Mouse (Mus musculus) adrenal gland, adult 18-20 months (tissue): ENCODE measurements around the gene Nbr1. TPM values are rescaled to one million over a fixed set of nuclear protein-coding genes. Genes with fewer than 3 reads are reported as not detected.
"Not testable (repeated sequence)": the region's sequence is repeated elsewhere in the genome, so short reads cannot be mapped to it uniquely, and the experiment has no call there.

Source experiments
- DNase-seq, 2 experiments: peaks; one replicate each; pipeline ENCODE4 v3.0.0; 2021 to 2022; ENCODE audit warnings: low spot score in 2 of 2
- total RNA-seq, 2 experiments: library from RNA; stranded (reverse); gene quantifications; 1 replicate in 1 of 2; 2 replicates in 1 of 2; pipeline ENCODE4 v1.2.3; 2021

Nbr1 gene
- total RNA-seq, 2 experiments from 2014 or later = 128 to 165 TPM

- DNase-seq = peak; percentile 65 to 68
Measured at GRCm38 (mm10) chr11:101582054-101583035, 30.4 kb downstream of the Nbr1 start, which contains the start of gene Tmem106a. Gene Tmem106a, plus strand, starts transcription at chr11:101582242.

- DNase-seq = no peak
Measured at GRCm38 (mm10) chr11:101583205-101583604, 31.3 kb downstream of the Nbr1 start.

GRCm38 (mm10) chr11:101585031-101585430 lies 33.1 kb downstream of the Nbr1 start:
- DNase-seq = not testable (repeated sequence)

GRCm38 (mm10) chr11:101585805-101586204 lies 33.9 kb downstream of the Nbr1 start:
- no peak for DNase-seq

GRCm38 (mm10) chr11:101587676-101588075 lies 35.7 kb downstream of the Nbr1 start:
- no peak for DNase-seq

GRCm38 (mm10) chr11:101588868-101589267 lies 36.9 kb downstream of the Nbr1 start:
- DNase-seq = no peak

- DNase-seq = peak; percentile 40 to 58
Measured at GRCm38 (mm10) chr11:101589444-101589843, 37.5 kb downstream of the Nbr1 start.

GRCm38 (mm10) chr11:101589989-101590624 lies 38.2 kb downstream of the Nbr1 start:
- no peak for DNase-seq

GRCm38 (mm10) chr11:101599156-101599555 lies 47.2 kb downstream of the Nbr1 start, which contains the start of gene Gm11634:
Gene Gm11634, minus strand, starts transcription at chr11:101599256.
- DNase-seq = no peak

GRCm38 (mm10) chr11:101602491-101602890 lies 50.5 kb downstream of the Nbr1 start:
- peak; percentile 61 to 63 for DNase-seq

GRCm38 (mm10) chr11:101604116-101604515 lies 52.2 kb downstream of the Nbr1 start:
- no peak for DNase-seq

GRCm38 (mm10) chr11:101604531-101605453 lies 52.8 kb downstream of the Nbr1 start:
- peak; percentile 70 to 75 for DNase-seq

- DNase-seq = not testable (repeated sequence)
Measured at GRCm38 (mm10) chr11:101607134-101607533, 55.2 kb downstream of the Nbr1 start.

GRCm38 (mm10) chr11:101610445-101610844 lies 58.5 kb downstream of the Nbr1 start:
- DNase-seq = no peak

- no peak for DNase-seq
Measured at GRCm38 (mm10) chr11:101613596-101613995, 61.6 kb downstream of the Nbr1 start.

- DNase-seq = no peak
Measured at GRCm38 (mm10) chr11:101614116-101614515, 62.2 kb downstream of the Nbr1 start.

- DNase-seq = no peak
Measured at GRCm38 (mm10) chr11:101615380-101615779, 63.4 kb downstream of the Nbr1 start.

- no peak for DNase-seq
Measured at GRCm38 (mm10) chr11:101616104-101616503, 64.2 kb downstream of the Nbr1 start.

GRCm38 (mm10) chr11:101616948-101617767 lies 65.2 kb downstream of the Nbr1 start:
- DNase-seq = no peak

GRCm38 (mm10) chr11:101617849-101618248 lies 65.9 kb downstream of the Nbr1 start:
- DNase-seq = no peak
